Mouse (Mus musculus) liver, embryonic 16.5 days (tissue): ENCODE measurements around the gene Isyna1. TPM values are rescaled to one million over a fixed set of nuclear protein-coding genes. Genes with fewer than 3 reads are reported as not detected.

ENCODE experiments used
- ATAC-seq: fragments of 200-750 bp; cut with Nextera tagmentation; 2 replicates; pipeline ENCODE4 v1.8.0; 2017; ENCODE audit warnings: low read depth, mild to moderate bottlenecking, moderate number of reproducible peaks, moderate library complexity
- H3K27ac ChIP-seq: fragments of 300-500 bp; sonication (generic); 2 replicates; pipeline ENCODE4 v1.5.1; 2014; ENCODE audit warnings: mild to moderate bottlenecking, low read length
- H3K27me3 ChIP-seq: fragments of 300-500 bp; sonication (generic); 2 replicates; pipeline ENCODE4 v1.6.1; 2014; ENCODE audit warnings: low read depth, low read length, mixed read lengths; ENCODE audit not compliant: control insufficient read depth, insufficient read depth
- H3K36me3 ChIP-seq: fragments of 300-500 bp; sonication (generic); 2 replicates; pipeline ENCODE4 v1.6.1; 2014; ENCODE audit warnings: mild to moderate bottlenecking; ENCODE audit not compliant: control insufficient read depth, insufficient read depth
- H3K4me1 ChIP-seq: fragments of 300-500 bp; sonication (generic); 2 replicates; pipeline ENCODE4 v1.6.1; 2014; ENCODE audit warnings: low read depth, low read length, mixed read lengths; ENCODE audit not compliant: control insufficient read depth
- H3K4me2 ChIP-seq: fragments of 300-500 bp; sonication (generic); 2 replicates; pipeline ENCODE4 v1.6.1; 2014; ENCODE audit warnings: low read depth, low read length, mixed read lengths
- H3K4me3 ChIP-seq: fragments of 300-500 bp; sonication (generic); 2 replicates; pipeline ENCODE4 v1.5.1; 2014; ENCODE audit warnings: low read depth, mild to moderate bottlenecking, low read length
- H3K9ac ChIP-seq: fragments of 300-500 bp; sonication (generic); 2 replicates; pipeline ENCODE4 v1.6.1; 2014; ENCODE audit warnings: low read depth, low read length
- H3K9me3 ChIP-seq: fragments of 300-500 bp; sonication (generic); replicated peaks from 2 replicates; pipeline ENCODE4 v1.6.1; 2016; ENCODE audit warnings: low read length; ENCODE audit not compliant: control insufficient read depth
- WGBS: fragments of 180-500 bp; shearing (Covaris S2); extraction: QIAGEN DNeasy Blood & Tissue Kit; methylation state at CpG from one replicate; pipeline ENCODE4 v1.1.7; 2014; ENCODE audit not compliant: insufficient replicate concordance; 5-methylcytosine and 5-hydroxymethylcytosine counted together
- polyA plus RNA-seq: library from polyadenylated mRNA; unstranded; fragments of >200 nt; fragmentation: Nextera tagmentation; extraction: Ambion mirVana; gene quantifications from 2 replicates; pipeline ENCODE4 v1.2.1, GENCODE M21; 2015

Isyna1 gene
- polyA plus RNA-seq, 1 experiment from 2014 or later, result 35.0 TPM

GRCm38 (mm10) chr8:70598283-70598682 is 4.1 kb downstream of the Isyna1 start:
- no peak for ATAC-seq
- WGBS, result 37% methylated on average over 29 of the region's 29 CpGs
- H3K9ac ChIP-seq, result peak overlapping the region; percentile 28; the same call in 1 of the 2 replicates
- H3K4me1 ChIP-seq, result peaks cover 48% of the 10 kb centered on the region
- no peaks in the 10 kb centered on the region for H3K27me3 ChIP-seq
- H3K4me3 ChIP-seq, result peak overlapping the region; percentile 42
- H3K27ac ChIP-seq, result no peak overlapping the region
- no peaks in the 10 kb centered on the region for H3K36me3 ChIP-seq
- peak overlapping the region; percentile 61 for H3K4me2 ChIP-seq
- no peaks in the 10 kb centered on the region; the same call in 1 of the 2 replicates for H3K9me3 ChIP-seq

- Histone ChIP-seq H3K4me3 (no peak overlapping the region), H3K27ac (no peak overlapping the region), H3K4me2 (no peak overlapping the region; the same call in 1 of the 2 replicates), H3K36me3 (no peaks in the 10 kb centered on the region), H3K9me3 (no peaks in the 10 kb centered on the region; the same call in 1 of the 2 replicates), H3K27me3 (no peaks in the 10 kb centered on the region), H3K9ac (no peak overlapping the region), H3K4me1 (peaks cover 43% of the 10 kb centered on the region)
- WGBS, result 65% methylated on average over 10 of the region's 10 CpGs
- ATAC-seq, result no peak
Measured at GRCm38 (mm10) chr8:70598722-70599121, 4.5 kb downstream of the Isyna1 start.

- no peaks in the 10 kb centered on the region; the same call in 1 of the 2 replicates for H3K9me3 ChIP-seq
- 71% methylated on average over 12 of the region's 12 CpGs for WGBS
- ATAC-seq, result no peak
- no peak overlapping the region for H3K4me3 ChIP-seq
- no peaks in the 10 kb centered on the region for H3K27me3 ChIP-seq
- H3K4me1 ChIP-seq, result peaks cover 34% of the 10 kb centered on the region
- H3K27ac ChIP-seq, result no peak overlapping the region
- no peaks in the 10 kb centered on the region for H3K36me3 ChIP-seq
- no peak overlapping the region for H3K9ac ChIP-seq
- no peak overlapping the region for H3K4me2 ChIP-seq
Measured at GRCm38 (mm10) chr8:70599507-70600290, 5.5 kb downstream of the Isyna1 start.

GRCm38 (mm10) chr8:70600473-70601270 is 6.5 kb downstream of the Isyna1 start:
- no peak for ATAC-seq
- H3K4me1 ChIP-seq, result peaks cover 26% of the 10 kb centered on the region
- no peaks in the 10 kb centered on the region for H3K36me3 ChIP-seq
- no peaks in the 10 kb centered on the region for H3K27me3 ChIP-seq
- H3K9me3 ChIP-seq, result no peaks in the 10 kb centered on the region; the same call in 1 of the 2 replicates
- no peak overlapping the region; the same call in 1 of the 2 replicates for H3K9ac ChIP-seq
- peak overlapping the region; percentile 21; the same call in 1 of the 2 replicates for H3K4me3 ChIP-seq
- H3K27ac ChIP-seq, result peak overlapping the region; percentile 48
- H3K4me2 ChIP-seq, result peak overlapping the region; percentile 54
- WGBS, result 41% methylated on average over 10 of the region's 10 CpGs

- Histone ChIP-seq H3K9me3 (no peaks in the 10 kb centered on the region; the same call in 1 of the 2 replicates), H3K27ac (peak overlapping the region; percentile 48), H3K4me3 (peak overlapping the region; percentile 21), H3K4me2 (peak overlapping the region; percentile 54), H3K4me1 (peaks cover 26% of the 10 kb centered on the region), H3K9ac (no peak overlapping the region), H3K36me3 (no peaks in the 10 kb centered on the region), H3K27me3 (no peaks in the 10 kb centered on the region)
- under 1% methylated on average over 26 of the region's 26 CpGs for WGBS
- peak; percentile 74 for ATAC-seq
Measured at GRCm38 (mm10) chr8:70601271-70601649, 7.1 kb downstream of the Isyna1 start.

- no peak for ATAC-seq
- Histone ChIP-seq H3K4me1 (peaks cover 36% of the 10 kb centered on the region), H3K9me3 (no peaks in the 10 kb centered on the region; the same call in 1 of the 2 replicates), H3K27me3 (no peaks in the 10 kb centered on the region), H3K4me3 (no peak overlapping the region), H3K27ac (no peak overlapping the region), H3K9ac (no peak overlapping the region), H3K36me3 (no peaks in the 10 kb centered on the region), H3K4me2 (no peak overlapping the region)
- 77% methylated on average over 13 of the region's 13 CpGs for WGBS
Measured at GRCm38 (mm10) chr8:70602139-70602811, 8.1 kb downstream of the Isyna1 start.

- Histone ChIP-seq H3K27ac (no peak overlapping the region), H3K4me2 (no peak overlapping the region), H3K4me1 (peaks cover 48% of the 10 kb centered on the region), H3K27me3 (peaks cover 10% of the 10 kb centered on the region), H3K4me3 (no peak overlapping the region), H3K36me3 (no peaks in the 10 kb centered on the region), H3K9ac (no peak overlapping the region), H3K9me3 (no peaks in the 10 kb centered on the region; the same call in 1 of the 2 replicates)
- no peak for ATAC-seq
- WGBS, result 73% methylated on average over 7 of the region's 7 CpGs
Measured at GRCm38 (mm10) chr8:70604558-70604957, 10.4 kb downstream of the Isyna1 start.

GRCm38 (mm10) chr8:70605871-70606779 is 12.0 kb downstream of the Isyna1 start:
- Histone ChIP-seq H3K27me3 (peaks cover 12% of the 10 kb centered on the region), H3K9ac (no peak overlapping the region), H3K36me3 (no peaks in the 10 kb centered on the region), H3K4me1 (peaks cover 54% of the 10 kb centered on the region), H3K27ac (no peak overlapping the region), H3K4me3 (no peak overlapping the region), H3K9me3 (no peaks in the 10 kb centered on the region; the same call in 1 of the 2 replicates), H3K4me2 (no peak overlapping the region; the same call in 1 of the 2 replicates)
- ATAC-seq, result no peak
- 78% methylated on average over 9 of the region's 9 CpGs for WGBS
